Mouse (Mus musculus) right cerebral cortex, postnatal 36 days (tissue): Measurements from ENCODE around the gene Ogfod3.

Source experiments
- DNase-seq, 2 experiments: peaks; one replicate each; pipeline ENCODE4 v3.0.0; 2022; ENCODE audit warnings: low spot score in 2 of 2, mixed read lengths in 1 of 2

The Ogfod3 gene

GRCm38 (mm10) chr11:121204161-121205006 is at the start of gene Ogfod3, which contains the start of gene Hexdc:
TSS of gene Ogfod3 (minus strand) at chr11:121204711.
TSS of gene Hexdc (plus strand) at chr11:121204433.
- DNase-seq = peak; percentile 91 to 93

DNA sequence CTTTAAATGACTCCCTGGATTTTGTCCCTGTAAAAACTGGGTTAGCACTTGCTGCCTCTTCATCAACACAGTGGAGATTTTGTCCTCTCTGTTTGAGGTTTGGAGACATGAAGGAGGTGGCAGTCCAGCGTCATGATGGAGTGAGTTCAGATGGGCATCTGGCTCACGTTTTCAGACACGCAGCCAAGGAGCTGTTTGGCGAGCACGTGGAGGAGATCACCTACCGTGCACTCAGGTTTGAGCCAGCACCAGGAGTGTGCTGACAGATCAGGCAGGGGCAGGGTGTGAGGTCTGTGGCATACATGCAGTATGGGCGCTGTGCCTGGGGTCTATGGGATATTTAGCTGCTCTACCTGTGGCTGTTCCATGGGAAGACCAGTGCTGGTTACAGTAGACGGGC is 45.7 kb upstream of the Ogfod3 start:
- no peak for DNase-seq

DNA sequence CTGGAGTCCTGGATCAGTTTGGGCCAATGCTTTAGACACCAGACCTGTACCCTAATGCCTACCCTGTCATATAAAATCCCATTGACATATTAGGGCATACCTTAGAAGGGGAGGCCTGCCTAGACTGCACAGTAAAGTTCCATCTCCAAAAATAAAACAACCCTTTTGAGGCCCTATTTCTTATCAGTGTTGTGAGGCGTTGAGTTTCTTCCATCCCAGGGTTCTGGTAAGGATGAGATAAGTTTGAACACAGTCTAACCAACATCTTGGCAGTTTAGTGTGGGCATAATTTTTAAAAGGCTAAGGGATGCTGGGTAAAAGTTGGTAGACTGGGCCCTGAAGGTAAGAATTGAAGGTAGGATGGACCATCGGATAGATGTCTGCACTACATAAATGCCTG is 35.2 kb upstream of the Ogfod3 start:
- DNase-seq = no peak

DNA sequence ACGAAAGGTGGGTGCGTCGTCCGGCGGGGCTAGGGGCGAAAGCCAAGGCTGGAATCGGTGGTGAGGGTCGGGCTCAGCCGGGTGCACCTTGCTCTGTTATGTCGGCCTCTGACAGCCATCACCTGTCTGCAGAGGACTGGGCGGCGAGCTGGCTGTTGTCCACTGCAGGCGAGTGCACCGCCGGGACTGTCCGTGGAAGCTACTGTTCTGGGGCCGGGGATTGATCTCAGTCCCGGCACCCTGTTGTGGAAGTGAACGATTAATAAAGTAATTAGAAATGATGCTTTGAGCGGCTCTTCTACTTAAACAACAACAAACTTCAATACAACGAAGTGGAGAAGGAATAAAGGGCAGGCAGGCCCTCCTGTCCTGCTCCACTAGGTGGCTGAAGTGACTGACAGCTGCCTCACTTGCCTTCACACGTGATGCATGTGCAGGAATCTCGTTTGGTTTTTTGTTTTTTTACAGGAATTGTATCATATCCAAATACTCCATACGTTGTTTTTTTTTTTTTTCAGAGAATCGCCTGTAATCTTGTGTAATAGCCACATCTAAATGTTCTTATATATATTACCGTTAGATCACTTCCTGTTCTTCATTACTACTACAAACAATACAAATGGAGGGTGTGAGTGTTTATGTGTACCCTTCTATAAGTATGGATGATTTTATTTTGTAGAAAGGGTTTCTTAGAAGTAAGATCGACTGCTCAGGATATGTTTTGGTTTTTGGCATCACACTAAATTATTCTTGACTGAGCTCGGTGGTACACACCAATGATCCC is 33.0 kb upstream of the Ogfod3 start:
- no peak for DNase-seq

- peak; percentile 99 to 100 for DNase-seq
Measured at GRCm38 (mm10) chr11:121236564-121237344, 32.2 kb upstream of the Ogfod3 start, which contains the start of gene Narf. TSS of gene Narf (plus strand) at chr11:121237253.

DNA sequence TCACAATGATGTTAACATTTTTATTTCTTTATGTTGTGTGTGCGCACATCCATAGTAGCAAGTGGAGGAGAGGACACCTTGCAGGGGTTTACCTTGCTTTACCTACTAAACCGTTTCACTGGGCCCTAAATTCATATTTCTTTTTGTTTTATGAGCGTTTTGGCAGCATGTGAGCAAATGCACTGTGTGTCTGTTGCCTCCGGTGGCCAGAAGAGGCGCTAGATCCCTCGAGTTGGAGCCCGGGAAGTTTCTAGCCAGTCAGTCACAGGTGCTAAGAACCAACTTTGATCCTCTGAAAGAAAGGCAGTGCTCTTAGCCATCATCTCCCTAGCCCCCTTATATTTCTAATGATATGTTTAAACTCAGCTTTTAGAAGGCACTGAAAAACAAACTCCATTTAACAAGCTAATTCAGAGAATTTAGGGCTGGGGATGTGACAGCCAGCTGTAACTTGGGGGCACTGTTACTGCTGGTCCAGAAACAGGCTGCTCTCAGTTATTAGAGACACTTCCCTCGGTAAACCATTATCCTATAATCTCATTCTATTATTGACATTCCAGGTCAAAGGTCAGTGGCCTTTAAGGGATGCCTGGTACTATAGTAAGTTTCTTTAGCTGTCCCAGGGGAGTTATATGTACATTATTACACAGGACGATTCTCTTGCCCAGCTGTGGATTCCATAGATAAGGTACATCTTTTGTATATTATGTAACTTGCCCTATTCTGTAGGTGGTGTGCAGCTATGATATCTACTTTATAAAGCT is 31.1 kb upstream of the Ogfod3 start:
- DNase-seq = no peak

GRCm38 (mm10) chr11:121232706-121233105 is 28.2 kb upstream of the Ogfod3 start:
- no peak for DNase-seq

DNA sequence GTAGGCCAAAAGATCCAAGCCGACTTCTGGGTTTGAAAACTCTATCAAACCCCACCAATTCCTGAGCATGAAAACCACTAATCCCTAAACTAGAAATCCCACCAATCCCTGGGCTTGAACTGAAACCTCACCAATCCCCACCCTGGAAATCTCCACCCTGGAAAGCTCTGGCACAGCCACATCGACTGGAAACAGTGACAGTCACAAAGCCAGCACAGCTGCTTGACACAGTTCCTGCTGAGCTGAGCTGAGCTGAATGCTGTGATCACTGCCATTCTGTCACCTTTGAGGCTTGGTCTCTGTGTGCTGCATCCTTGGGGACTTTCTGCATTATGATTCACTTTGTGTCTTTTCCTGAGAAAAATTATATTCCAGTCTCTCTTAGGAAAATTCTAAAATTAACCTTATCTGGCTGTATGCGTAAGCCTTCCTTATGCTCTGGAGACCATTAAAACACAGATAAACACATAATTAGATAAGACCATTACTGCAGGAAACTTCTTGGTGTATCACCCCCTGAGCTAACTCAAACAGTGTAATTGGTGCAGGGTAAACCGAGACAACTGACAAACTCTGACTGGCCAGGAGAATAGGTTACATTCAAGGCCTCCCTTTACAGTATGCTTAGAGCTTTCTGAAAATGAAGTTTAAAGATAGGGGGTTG is 27.2 kb upstream of the Ogfod3 start:
- DNase-seq = no peak

DNA sequence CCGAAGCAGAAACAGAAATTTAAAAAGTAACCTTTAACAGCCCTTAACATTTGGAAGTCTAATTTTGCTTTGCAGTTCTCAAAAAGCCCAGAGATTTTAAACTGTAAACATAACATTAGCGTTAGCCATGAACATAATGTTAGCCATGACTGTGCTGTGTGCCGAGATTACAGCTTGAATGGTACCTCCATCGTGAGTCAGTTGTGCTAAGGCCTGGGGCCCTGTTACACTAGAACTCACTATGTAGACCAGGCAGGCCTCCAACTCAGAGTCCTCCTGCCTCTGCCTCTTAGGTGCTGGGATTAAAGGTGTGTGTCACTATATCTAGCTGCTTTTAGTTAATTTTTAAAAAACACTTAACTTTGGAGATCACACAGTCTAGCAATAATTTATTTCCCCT is 26.7 kb upstream of the Ogfod3 start:
- DNase-seq = no peak

- DNase-seq = peak; percentile 36 to 55
Measured at GRCm38 (mm10) chr11:121229018-121229439, 24.5 kb upstream of the Ogfod3 start, which contains the start of gene Cybc1. TSS of gene Cybc1 (minus strand) at chr11:121229322.

GRCm38 (mm10) chr11:121228129-121229017 is 23.9 kb upstream of the Ogfod3 start:
- no peak for DNase-seq

DNA sequence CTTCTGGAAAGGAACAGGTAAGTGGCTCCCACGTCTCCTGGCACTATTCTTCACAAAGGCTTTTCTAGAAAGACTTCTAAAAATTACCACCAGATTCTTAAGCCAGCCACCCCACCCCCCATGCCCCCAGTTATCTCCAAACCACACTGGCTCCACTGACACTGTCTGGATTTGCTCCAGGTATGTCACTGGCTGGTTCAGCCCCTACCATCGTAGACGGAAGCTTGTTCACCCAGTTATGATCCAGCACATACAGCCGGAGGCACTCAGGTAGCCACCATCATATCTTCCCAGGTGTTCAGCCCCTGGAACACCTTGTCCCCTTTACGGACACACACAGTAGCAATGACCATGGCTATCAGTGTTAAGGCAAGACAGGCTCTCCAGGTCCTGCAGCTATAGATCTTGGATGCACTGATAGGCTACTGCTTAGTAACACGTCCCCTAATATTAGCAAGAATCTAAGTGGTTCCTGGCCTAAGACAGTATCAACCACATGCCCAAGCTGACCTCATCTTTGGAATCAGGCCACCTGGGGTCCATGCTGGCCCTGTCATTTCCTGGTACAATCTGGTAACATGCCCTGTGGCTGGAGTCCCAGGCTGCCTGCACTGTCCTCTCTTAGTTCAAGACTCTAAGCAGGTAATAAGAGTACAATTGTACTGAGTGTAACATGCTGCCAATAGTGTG is 17.0 kb upstream of the Ogfod3 start:
- DNase-seq = no peak

- no peak for DNase-seq
Measured at GRCm38 (mm10) chr11:121220771-121221170, 16.3 kb upstream of the Ogfod3 start.

DNA sequence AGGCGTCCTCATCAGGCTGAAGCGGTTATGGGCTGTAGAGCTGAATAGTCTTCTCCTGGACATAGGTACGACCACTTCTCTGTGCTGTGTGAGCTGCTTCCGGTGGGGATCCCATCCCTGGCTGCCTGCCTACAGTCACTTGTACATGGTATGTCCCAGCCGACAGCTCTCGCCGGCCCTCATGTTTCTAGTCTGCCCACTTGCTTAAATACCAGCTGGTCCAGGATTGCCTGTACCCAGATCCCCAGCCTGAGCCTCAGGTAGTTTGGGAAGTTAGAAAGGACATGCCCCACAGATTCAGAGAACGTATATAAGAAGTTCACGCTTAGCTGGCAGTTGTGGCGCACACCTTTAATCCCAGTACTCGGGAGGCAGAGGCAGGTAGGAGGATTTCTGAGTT is 15.3 kb upstream of the Ogfod3 start:
- DNase-seq = no peak

GRCm38 (mm10) chr11:121216831-121217230 is 12.3 kb upstream of the Ogfod3 start:
- no peak for DNase-seq

GRCm38 (mm10) chr11:121203859-121204160 is 701 bp downstream of the Ogfod3 start:
- no peak for DNase-seq

GRCm38 (mm10) chr11:121201436-121202198 is 2.9 kb downstream of the Ogfod3 start:
- DNase-seq = no peak

DNA sequence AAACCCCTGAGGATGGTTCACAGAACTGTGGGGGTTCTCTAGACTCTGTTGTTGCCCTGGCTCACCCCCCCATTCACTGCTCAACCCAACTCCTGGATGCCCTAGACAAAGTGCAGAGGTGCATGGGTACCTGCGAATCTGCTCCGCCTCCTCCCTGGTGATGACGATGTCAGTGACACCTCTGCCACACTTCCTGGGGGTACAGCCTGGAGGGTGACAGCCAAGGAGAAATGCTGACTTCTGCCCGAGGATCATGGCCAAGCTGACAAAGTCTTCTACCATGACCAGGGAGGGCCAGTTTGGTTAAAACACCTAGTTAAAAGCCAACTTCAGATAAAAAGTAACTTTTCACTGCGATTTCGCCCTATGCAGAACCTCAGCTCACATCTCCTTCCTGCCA is 3.7 kb downstream of the Ogfod3 start:
- DNase-seq = no peak
